Mouse (Mus musculus) cortical plate, adult 2 months (tissue): ENCODE measurements at regions not wholly inside any gene's neighbourhood (a gene's known extent, or its start where the extent isn't known, plus 50 kb on each side); places are given as distances from the start of the nearest gene placed in this dataset.

Source experiments
- H3K27ac ChIP-seq: fragments of 200-500 bp; 2 replicates; pipeline ENCODE4 v1.5.1; 2012; ENCODE audit warnings: low read length, control low read depth, inconsistent platforms; ENCODE audit not compliant: insufficient read depth
- H3K4me1 ChIP-seq: fragments of 200-500 bp; 2 replicates; pipeline ENCODE4 v1.6.1; 2011; ENCODE audit warnings: low read length; ENCODE audit not compliant: control insufficient read depth, insufficient read depth
- H3K4me3 ChIP-seq: fragments of 200-500 bp; 2 replicates; pipeline ENCODE4 v1.5.1; 2011; ENCODE audit warnings: mild to moderate bottlenecking, low read length, control low read depth; ENCODE audit not compliant: insufficient read depth
- CTCF ChIP-seq: fragments of 200-500 bp; IDR thresholded peaks from 2 replicates; pipeline ENCODE4 v1.5.1; 2011; ENCODE audit warnings: mild to moderate bottlenecking, control low read depth, low read length; ENCODE audit not compliant: insufficient read depth; ENCODE audit errors: extremely low read depth
- POLR2A ChIP-seq: fragments of 200-500 bp; IDR thresholded peaks from 2 replicates; pipeline ENCODE4 v1.6.1; 2011; ENCODE audit warnings: mild to moderate bottlenecking, low read length, control low read depth; ENCODE audit not compliant: insufficient read depth; ENCODE audit errors: extremely low read depth

- Histone ChIP-seq H3K4me1 (no peaks in the 10 kb centered on the region), H3K27ac (no peak overlapping the region), H3K4me3 (no peak overlapping the region)
- no peak for TF ChIP-seq POLR2A
- TF ChIP-seq CTCF, result no peak
These were observed 71.0 kb upstream of the Tab2 start for GRCm38 (mm10) chr10:8027023-8027422.

- Histone ChIP-seq H3K4me1 (no peaks in the 10 kb centered on the region), H3K4me3 (no peak overlapping the region), H3K27ac (no peak overlapping the region)
- TF ChIP-seq CTCF, result no peak
- no peak for TF ChIP-seq POLR2A
These were observed 67.7 kb upstream of the Tab2 start for GRCm38 (mm10) chr10:8023741-8024140.

- H3K4me1 ChIP-seq, result no peaks in the 10 kb centered on the region
- no peak overlapping the region for H3K4me3 ChIP-seq
- TF ChIP-seq CTCF (no peak), POLR2A (no peak)
- H3K27ac ChIP-seq, result no peak overlapping the region
These were observed 65.9 kb upstream of the Tab2 start for GRCm38 (mm10) chr10:8021971-8022370.

GRCm38 (mm10) chr10:8020916-8021705 lies 65.1 kb upstream of the Tab2 start:
- TF ChIP-seq CTCF, result no peak
- no peak for TF ChIP-seq POLR2A
- Histone ChIP-seq H3K4me3 (no peak overlapping the region), H3K27ac (no peak overlapping the region), H3K4me1 (no peaks in the 10 kb centered on the region)

- Histone ChIP-seq H3K4me3 (no peak overlapping the region), H3K27ac (no peak overlapping the region), H3K4me1 (no peaks in the 10 kb centered on the region)
- TF ChIP-seq POLR2A (no peak), CTCF (no peak)
These were observed 64.1 kb upstream of the Tab2 start for GRCm38 (mm10) chr10:8020113-8020512.

GRCm38 (mm10) chr10:8018229-8019026 lies 62.4 kb upstream of the Tab2 start:
- H3K27ac ChIP-seq, result no peak overlapping the region
- H3K4me3 ChIP-seq, result no peak overlapping the region
- TF ChIP-seq CTCF (no peak), POLR2A (no peak)
- H3K4me1 ChIP-seq, result no peaks in the 10 kb centered on the region

GRCm38 (mm10) chr10:8016741-8017140 lies 60.7 kb upstream of the Tab2 start:
- H3K27ac ChIP-seq, result no peak overlapping the region
- no peak for TF ChIP-seq POLR2A
- no peak for TF ChIP-seq CTCF
- H3K4me3 ChIP-seq, result no peak overlapping the region
- H3K4me1 ChIP-seq, result no peaks in the 10 kb centered on the region

- Histone ChIP-seq H3K27ac (no peak overlapping the region), H3K4me1 (no peaks in the 10 kb centered on the region), H3K4me3 (no peak overlapping the region)
- no peak for TF ChIP-seq POLR2A
- no peak for TF ChIP-seq CTCF
These were observed 55.7 kb upstream of the Tab2 start for GRCm38 (mm10) chr10:8011744-8012143.

- Histone ChIP-seq H3K4me3 (no peak overlapping the region), H3K27ac (no peak overlapping the region), H3K4me1 (no peaks in the 10 kb centered on the region)
- TF ChIP-seq POLR2A, result no peak
- no peak for TF ChIP-seq CTCF
These were observed 55.1 kb upstream of the Tab2 start for GRCm38 (mm10) chr10:8011138-8011537.

GRCm38 (mm10) chr10:8009855-8010254 lies 53.8 kb upstream of the Tab2 start:
- Histone ChIP-seq H3K4me3 (no peak overlapping the region), H3K27ac (no peak overlapping the region), H3K4me1 (no peaks in the 10 kb centered on the region)
- TF ChIP-seq POLR2A (no peak), CTCF (no peak)
